Mouse (Mus musculus) hindbrain, embryonic 14.5 days (tissue): ENCODE measurements around the gene Ppp1r14c. TPM values are rescaled to one million over a fixed set of nuclear protein-coding genes. Genes with fewer than 3 reads are reported as not detected.

Experiments
- ATAC-seq: fragments of 200-750 bp; cut with Nextera tagmentation; 2 replicates; pipeline ENCODE4 v1.8.0; 2017; ENCODE audit warnings: moderate number of reproducible peaks, mild to moderate bottlenecking, moderate TSS enrichment, moderate library complexity; ENCODE audit not compliant: low FRiP score
- DNase-seq: peaks from one replicate; pipeline ENCODE4 v3.0.0-alpha.2; 2015; ENCODE audit warnings: low spot score
- H3K27ac ChIP-seq: fragments of 300-500 bp; sonication (generic); 2 replicates; pipeline ENCODE4 v1.5.1; 2014; ENCODE audit warnings: mild to moderate bottlenecking, moderate library complexity
- H3K27me3 ChIP-seq: fragments of 300-500 bp; sonication (generic); 2 replicates; pipeline ENCODE4 v1.6.1; 2014; ENCODE audit warnings: mild to moderate bottlenecking, low read length, mixed read lengths; ENCODE audit not compliant: control insufficient read depth, insufficient read depth
- H3K36me3 ChIP-seq: fragments of 300-500 bp; sonication (generic); replicated peaks from 2 replicates; pipeline ENCODE4 v1.6.1; 2014; ENCODE audit not compliant: control insufficient read depth, insufficient read depth
- H3K4me1 ChIP-seq: fragments of 300-500 bp; sonication (generic); replicated peaks from 2 replicates; pipeline ENCODE4 v1.6.1; 2014; ENCODE audit warnings: antibody characterized with exemption, low read length, mixed read lengths; ENCODE audit not compliant: control insufficient read depth, insufficient read depth
- H3K4me2 ChIP-seq: fragments of 300-500 bp; sonication (generic); replicated peaks from 2 replicates; pipeline ENCODE4 v1.6.1; 2014; ENCODE audit warnings: mild to moderate bottlenecking, moderate library complexity
- H3K4me3 ChIP-seq: fragments of 300-500 bp; sonication (generic); replicated peaks from 2 replicates; pipeline ENCODE4 v1.5.1; 2014; ENCODE audit warnings: mild to moderate bottlenecking, low read length
- H3K9ac ChIP-seq: fragments of 300-500 bp; sonication (generic); 2 replicates; pipeline ENCODE4 v1.6.1; 2014
- H3K9me3 ChIP-seq: fragments of 300-500 bp; sonication (generic); 2 replicates; pipeline ENCODE4 v1.6.1; 2016; ENCODE audit warnings: low read length; ENCODE audit not compliant: control insufficient read depth
- WGBS: fragments of 180-500 bp; shearing (Covaris S2); extraction: QIAGEN DNeasy Blood & Tissue Kit; methylation state at CpG from one replicate; pipeline ENCODE4 v1.1.7; 2014; 5-methylcytosine and 5-hydroxymethylcytosine counted together
- polyA plus RNA-seq: library from polyadenylated mRNA; unstranded; fragments of >200 nt; fragmentation: Nextera tagmentation; extraction: Ambion mirVana; gene quantifications from 2 replicates; pipeline ENCODE4 v1.2.1, GENCODE M21; 2014

Gene Ppp1r14c
- polyA plus RNA-seq, 1 experiment from 2014 or later, result 75.8 TPM

GRCm38 (mm10) chr10:3411222-3411621, 45.4 kb downstream of the Ppp1r14c start:
- Histone ChIP-seq H3K27ac (no peak overlapping the region), H3K4me1 (no peaks in the 10 kb centered on the region; the same call in none of the 2 replicates), H3K27me3 (no peaks in the 10 kb centered on the region), H3K9ac (no peak overlapping the region), H3K36me3 (no peaks in the 10 kb centered on the region), H3K4me3 (no peak overlapping the region), H3K4me2 (no peak overlapping the region), H3K9me3 (no peaks in the 10 kb centered on the region)
- peak; percentile 22; the same call in 1 of the 2 replicates for ATAC-seq
- 55% methylated on average over 3 of the region's 3 CpGs for WGBS
- DNase-seq, result no peak

- Histone ChIP-seq H3K36me3 (no peaks in the 10 kb centered on the region), H3K27me3 (no peaks in the 10 kb centered on the region), H3K4me1 (no peaks in the 10 kb centered on the region; the same call in none of the 2 replicates), H3K4me2 (no peak overlapping the region), H3K9ac (no peak overlapping the region), H3K9me3 (no peaks in the 10 kb centered on the region), H3K4me3 (no peak overlapping the region), H3K27ac (no peak overlapping the region)
- ATAC-seq, result 0 out of 2 replicates have a peak, but pooled peaks have one; percentile 32
- DNase-seq, result no peak
- 61% methylated on average over 2 of the region's 2 CpGs for WGBS
These were observed 45.8 kb downstream of the Ppp1r14c start for GRCm38 (mm10) chr10:3411639-3412038.

- 59% methylated on average over 5 of the region's 5 CpGs for WGBS
- no peaks in the 10 kb centered on the region for H3K27me3 ChIP-seq
- H3K36me3 ChIP-seq, result no peaks in the 10 kb centered on the region
- no peak for DNase-seq
- H3K4me3 ChIP-seq, result no peak overlapping the region
- H3K4me2 ChIP-seq, result no peak overlapping the region
- no peaks in the 10 kb centered on the region; the same call in 1 of the 2 replicates for H3K4me1 ChIP-seq
- H3K27ac ChIP-seq, result no peak overlapping the region
- no peaks in the 10 kb centered on the region for H3K9me3 ChIP-seq
- peak; percentile 32; the same call in 1 of the 2 replicates for ATAC-seq
- no peak overlapping the region for H3K9ac ChIP-seq
These were observed 49.0 kb downstream of the Ppp1r14c start for GRCm38 (mm10) chr10:3414813-3415212.

GRCm38 (mm10) chr10:3416565-3416964, 50.7 kb downstream of the Ppp1r14c start:
- H3K4me2 ChIP-seq, result no peak overlapping the region
- DNase-seq (no peak), ATAC-seq (no peak)
- H3K9ac ChIP-seq, result no peak overlapping the region
- no peaks in the 10 kb centered on the region; the same call in 1 of the 2 replicates for H3K4me1 ChIP-seq
- H3K27me3 ChIP-seq, result no peaks in the 10 kb centered on the region
- H3K27ac ChIP-seq, result no peak overlapping the region
- no peak overlapping the region for H3K4me3 ChIP-seq
- H3K36me3 ChIP-seq, result no peaks in the 10 kb centered on the region
- WGBS, result 77% methylated on average over 4 of the region's 4 CpGs
- H3K9me3 ChIP-seq, result no peaks in the 10 kb centered on the region

- no peak for DNase-seq
- no peak overlapping the region for H3K27ac ChIP-seq
- H3K27me3 ChIP-seq, result no peaks in the 10 kb centered on the region
- H3K36me3 ChIP-seq, result no peaks in the 10 kb centered on the region
- 68% methylated on average over 4 of the region's 4 CpGs for WGBS
- H3K4me2 ChIP-seq, result no peak overlapping the region
- no peak overlapping the region for H3K9ac ChIP-seq
- H3K4me3 ChIP-seq, result no peak overlapping the region
- no peak for ATAC-seq
- H3K9me3 ChIP-seq, result no peaks in the 10 kb centered on the region
- H3K4me1 ChIP-seq, result no peaks in the 10 kb centered on the region; the same call in 1 of the 2 replicates
These were observed 51.6 kb downstream of the Ppp1r14c start for GRCm38 (mm10) chr10:3417408-3417807.

- Histone ChIP-seq H3K4me2 (no peak overlapping the region), H3K36me3 (no peaks in the 10 kb centered on the region), H3K27ac (no peak overlapping the region), H3K4me1 (peaks cover 8% of the 10 kb centered on the region; the same call in 1 of the 2 replicates), H3K27me3 (no peaks in the 10 kb centered on the region), H3K4me3 (no peak overlapping the region), H3K9ac (no peak overlapping the region), H3K9me3 (no peaks in the 10 kb centered on the region)
- ATAC-seq (no peak), DNase-seq (no peak)
These were observed 58.2 kb downstream of the Ppp1r14c start for GRCm38 (mm10) chr10:3424016-3424415.

GRCm38 (mm10) chr10:3427689-3428399, 62.0 kb downstream of the Ppp1r14c start:
- peaks cover 8% of the 10 kb centered on the region; the same call in 1 of the 2 replicates for H3K4me1 ChIP-seq
- H3K27me3 ChIP-seq, result no peaks in the 10 kb centered on the region
- ATAC-seq (peak; percentile 51; the same call in 1 of the 2 replicates), DNase-seq (no peak)
- H3K27ac ChIP-seq, result no peak overlapping the region
- H3K9ac ChIP-seq, result no peak overlapping the region
- no peak overlapping the region for H3K4me2 ChIP-seq
- H3K36me3 ChIP-seq, result no peaks in the 10 kb centered on the region
- no peaks in the 10 kb centered on the region for H3K9me3 ChIP-seq
- WGBS, result 59% methylated on average over 3 of the region's 3 CpGs
- no peak overlapping the region for H3K4me3 ChIP-seq

- no peak overlapping the region for H3K4me2 ChIP-seq
- DNase-seq (no peak), ATAC-seq (peak; percentile 48; the same call in 1 of the 2 replicates)
- no peaks in the 10 kb centered on the region for H3K9me3 ChIP-seq
- no peaks in the 10 kb centered on the region for H3K27me3 ChIP-seq
- no peaks in the 10 kb centered on the region for H3K36me3 ChIP-seq
- no peaks in the 10 kb centered on the region for H3K4me1 ChIP-seq
- no peak overlapping the region for H3K4me3 ChIP-seq
- H3K27ac ChIP-seq, result no peak overlapping the region
- no peak overlapping the region for H3K9ac ChIP-seq
- WGBS, result 71% methylated on average over 8 of the region's 8 CpGs
These were observed 69.1 kb downstream of the Ppp1r14c start for GRCm38 (mm10) chr10:3434848-3435474.

GRCm38 (mm10) chr10:3440722-3441471, 75.0 kb downstream of the Ppp1r14c start:
- peak; percentile 73; the same call in 1 of the 2 replicates for ATAC-seq
- Histone ChIP-seq H3K27ac (no peak overlapping the region), H3K9me3 (no peaks in the 10 kb centered on the region), H3K27me3 (no peaks in the 10 kb centered on the region), H3K4me3 (no peak overlapping the region), H3K4me2 (no peak overlapping the region), H3K36me3 (no peaks in the 10 kb centered on the region), H3K9ac (no peak overlapping the region), H3K4me1 (no peaks in the 10 kb centered on the region)
- DNase-seq, result no peak
- WGBS, result 65% methylated on average over 2 of the region's 2 CpGs
